Mouse (Mus musculus): ENCODE measurements around the gene Bzw2. TPM values are rescaled to one million over a fixed set of nuclear protein-coding genes. Genes with fewer than 3 reads are reported as not detected.

The Bzw2 gene
- polyA plus RNA-seq, 1 experiment from 2014 or later, result 34.1 TPM

DNA sequence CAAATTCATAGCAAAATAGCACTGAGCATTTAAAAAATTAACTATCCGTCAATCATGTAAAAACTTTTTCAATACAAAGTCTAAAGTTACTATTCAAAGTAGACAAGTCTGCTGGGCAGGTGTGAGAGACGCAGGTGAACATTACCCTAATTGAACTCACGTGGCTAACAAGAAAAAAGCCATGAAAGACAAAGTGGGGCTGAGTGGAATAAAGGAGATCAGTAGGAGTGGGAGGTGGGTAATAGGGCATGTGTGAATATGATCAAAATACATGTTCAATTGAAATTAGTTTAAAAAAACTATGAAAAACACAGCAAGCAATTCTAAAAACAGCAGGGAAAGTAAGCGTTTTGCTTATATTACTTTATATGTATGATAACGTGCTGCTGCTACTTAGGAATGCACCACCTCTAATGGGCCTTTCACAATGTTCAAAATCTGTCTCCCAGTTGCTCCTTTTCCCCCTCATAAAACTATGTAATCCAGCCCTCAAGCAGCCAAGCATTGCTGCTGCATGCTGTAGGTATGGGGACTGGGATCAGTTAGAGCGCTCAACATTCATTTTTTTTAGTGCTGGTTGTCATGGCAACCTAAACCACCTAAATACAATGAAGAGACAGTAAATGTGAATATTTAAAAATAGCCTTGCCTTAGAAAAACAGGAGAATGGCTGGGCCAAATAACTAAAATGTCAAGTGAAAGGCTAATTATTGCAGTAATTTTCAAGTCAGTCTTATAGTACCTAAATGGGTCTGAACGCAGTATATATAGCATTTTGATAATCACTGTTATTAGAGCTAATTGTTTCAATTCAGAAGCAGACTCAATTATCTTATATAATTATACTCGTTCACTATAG, 54.9 kb downstream of the Bzw2 start:
- Histone ChIP-seq H3K36me3 (ENCODE audit: control insufficient read depth, insufficient read depth) (peaks cover 15% of the 10 kb centered on the region), H3K9ac (ENCODE audit: low read depth, low read length) (no peak overlapping the region), H3K4me3 (ENCODE audit: low read depth, low read length) (no peak overlapping the region), H3K27ac (ENCODE audit: low read length) (no peak overlapping the region), H3K4me1 (ENCODE audit: control insufficient read depth, low read depth, low read length) (no peaks in the 10 kb centered on the region), H3K9me3 (replicated peaks; ENCODE audit: control insufficient read depth, low read length) (no peaks in the 10 kb centered on the region), H3K27me3 (ENCODE audit: control insufficient read depth, insufficient read depth, low read depth, low read length) (no peaks in the 10 kb centered on the region), H3K4me2 (ENCODE audit: low read depth, low read length) (no peak overlapping the region)
- no peak for ATAC-seq (ENCODE audit: low read depth)
- 77% methylated on average over 8 of the region's 8 CpGs for WGBS (ENCODE audit: insufficient replicate concordance)

DNA sequence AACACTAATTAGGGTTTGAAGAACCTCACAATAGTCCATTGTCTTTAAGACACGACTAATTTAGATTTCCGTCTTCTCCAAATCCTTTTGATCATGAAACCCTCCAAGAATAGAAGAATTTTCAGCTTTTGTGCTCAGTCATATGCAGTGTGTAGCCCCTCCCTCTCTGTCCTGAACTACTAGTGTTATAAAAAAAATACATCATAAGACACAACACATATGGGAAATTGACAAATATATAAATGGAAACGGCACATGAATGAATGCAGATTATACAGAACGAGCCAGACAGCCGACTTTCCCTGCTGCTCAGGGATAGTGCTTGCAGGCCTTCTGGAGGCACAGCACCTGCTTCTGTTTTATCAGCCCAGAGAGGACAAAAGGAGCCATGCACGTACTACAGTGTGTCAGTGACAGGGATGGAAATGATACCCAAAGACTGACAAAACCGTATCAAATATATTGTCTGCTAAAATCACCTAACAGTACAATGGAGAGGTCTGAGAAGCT, 62.5 kb downstream of the Bzw2 start:
- no peak overlapping the region for H3K4me2 ChIP-seq (ENCODE audit: low read depth, low read length)
- H3K27me3 ChIP-seq (ENCODE audit: control insufficient read depth, insufficient read depth, low read depth, low read length), result no peaks in the 10 kb centered on the region
- WGBS (ENCODE audit: insufficient replicate concordance), result 72% methylated on average over 7 of the region's 7 CpGs
- ATAC-seq (ENCODE audit: low read depth), result no peak
- no peak overlapping the region for H3K4me3 ChIP-seq (ENCODE audit: low read depth, low read length)
- H3K4me1 ChIP-seq (ENCODE audit: control insufficient read depth, low read depth, low read length), result no peaks in the 10 kb centered on the region
- 0 out of 2 replicates have a peak, but pooled peaks cover 2% of the 10 kb centered on the region for H3K36me3 ChIP-seq (ENCODE audit: control insufficient read depth, insufficient read depth)
- no peak overlapping the region for H3K9ac ChIP-seq (ENCODE audit: low read depth, low read length)
- H3K27ac ChIP-seq (ENCODE audit: low read length), result no peak overlapping the region
- no peaks in the 10 kb centered on the region for H3K9me3 ChIP-seq (replicated peaks; ENCODE audit: control insufficient read depth, low read length)

DNA sequence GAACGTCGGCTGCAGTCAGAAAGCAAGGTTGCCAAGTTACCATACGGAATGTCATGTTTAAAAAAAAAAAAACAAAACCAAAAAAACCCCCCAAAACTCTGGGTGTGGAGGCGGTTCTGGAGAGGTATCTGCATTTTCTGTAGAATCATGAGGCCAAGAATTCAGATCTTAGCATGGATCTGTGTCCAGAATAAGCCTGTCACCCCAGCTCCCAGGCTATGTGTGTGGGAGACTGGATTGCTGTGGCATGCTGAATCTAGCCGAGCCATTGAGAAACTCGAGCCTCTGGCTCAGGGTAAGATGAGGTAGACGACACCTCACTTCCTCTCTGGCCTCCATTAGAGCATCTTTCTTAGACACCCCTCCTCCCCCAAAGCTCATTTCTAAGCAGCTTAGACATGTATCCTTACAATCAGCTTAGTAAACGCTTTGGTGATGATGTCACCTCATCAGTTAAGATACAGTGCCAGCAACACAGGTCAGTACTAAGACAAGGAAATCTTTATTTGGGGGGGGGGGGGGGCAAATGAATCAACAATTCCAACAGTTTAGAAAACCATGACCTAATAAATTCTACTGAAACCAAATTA, 64.7 kb downstream of the Bzw2 start:
- Histone ChIP-seq H3K4me2 (ENCODE audit: low read depth, low read length) (no peak overlapping the region), H3K27me3 (ENCODE audit: control insufficient read depth, insufficient read depth, low read depth, low read length) (no peaks in the 10 kb centered on the region), H3K27ac (ENCODE audit: low read length) (no peak overlapping the region), H3K36me3 (ENCODE audit: control insufficient read depth, insufficient read depth) (0 out of 2 replicates have a peak, but pooled peaks cover 2% of the 10 kb centered on the region), H3K4me1 (ENCODE audit: control insufficient read depth, low read depth, low read length) (no peaks in the 10 kb centered on the region), H3K4me3 (ENCODE audit: low read depth, low read length) (no peak overlapping the region), H3K9ac (ENCODE audit: low read depth, low read length) (no peak overlapping the region), H3K9me3 (replicated peaks; ENCODE audit: control insufficient read depth, low read length) (no peaks in the 10 kb centered on the region)
- 74% methylated on average over 8 of the region's 8 CpGs for WGBS (ENCODE audit: insufficient replicate concordance)
- no peak for ATAC-seq (ENCODE audit: low read depth)

DNA sequence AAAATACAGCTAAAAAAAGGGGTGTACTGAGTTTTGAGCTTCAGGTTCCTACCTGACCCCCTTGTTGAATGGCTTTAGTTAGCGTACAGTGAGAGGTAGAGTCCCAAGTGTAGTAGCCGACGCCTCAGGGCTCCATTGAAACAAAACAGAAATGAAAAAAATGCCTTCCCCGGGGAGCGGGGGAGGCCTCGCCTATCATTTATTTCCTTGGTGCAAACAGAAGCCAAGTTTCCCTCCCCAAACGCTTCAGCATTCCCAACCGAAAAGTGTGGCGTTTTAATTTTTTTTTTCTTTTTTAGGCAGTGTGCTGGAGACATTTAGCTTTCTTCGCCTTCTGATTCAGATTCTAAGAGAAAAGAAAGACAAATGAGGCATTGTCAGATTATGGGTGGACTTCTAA, 65.9 kb downstream of the Bzw2 start:
- no peak overlapping the region for H3K4me2 ChIP-seq (ENCODE audit: low read depth, low read length)
- H3K27me3 ChIP-seq (ENCODE audit: control insufficient read depth, insufficient read depth, low read depth, low read length), result no peaks in the 10 kb centered on the region
- H3K9me3 ChIP-seq (replicated peaks; ENCODE audit: control insufficient read depth, low read length), result no peaks in the 10 kb centered on the region
- no peak overlapping the region for H3K4me3 ChIP-seq (ENCODE audit: low read depth, low read length)
- no peak for ATAC-seq (ENCODE audit: low read depth)
- whole genome bisulfite sequencing (ENCODE audit: insufficient replicate concordance), result 82% methylated on average over 10 of the region's 10 CpGs
- H3K4me1 ChIP-seq (ENCODE audit: control insufficient read depth, low read depth, low read length), result no peaks in the 10 kb centered on the region
- no peak overlapping the region for H3K9ac ChIP-seq (ENCODE audit: low read depth, low read length)
- H3K27ac ChIP-seq (ENCODE audit: low read length), result no peak overlapping the region
- 0 out of 2 replicates have a peak, but pooled peaks cover 2% of the 10 kb centered on the region for H3K36me3 ChIP-seq (ENCODE audit: control insufficient read depth, insufficient read depth)

DNA sequence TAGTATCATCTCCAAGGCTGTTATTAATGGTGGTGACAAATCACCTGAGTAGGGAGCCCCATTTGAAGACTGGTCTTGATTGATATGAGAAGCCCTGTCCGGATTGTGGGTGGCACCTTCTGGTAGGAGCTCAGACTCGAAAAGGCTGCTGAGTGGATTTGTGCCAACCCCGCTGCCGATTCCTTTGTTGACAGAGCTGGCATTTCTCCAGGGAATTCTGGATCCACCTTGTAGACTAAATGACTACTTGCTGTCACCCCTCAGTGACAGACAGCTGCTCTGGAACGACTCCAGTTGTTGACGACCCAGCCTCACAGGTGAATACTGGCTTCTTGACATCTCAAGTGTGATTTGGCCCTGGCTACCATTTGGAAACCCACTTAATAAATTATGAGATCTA, 68.7 kb downstream of the Bzw2 start:
- ATAC-seq (ENCODE audit: low read depth), result no peak
- WGBS (ENCODE audit: insufficient replicate concordance), result 49% methylated on average over 6 of the region's 6 CpGs
- Histone ChIP-seq H3K4me3 (ENCODE audit: low read depth, low read length) (no peak overlapping the region), H3K9ac (ENCODE audit: low read depth, low read length) (no peak overlapping the region), H3K36me3 (ENCODE audit: control insufficient read depth, insufficient read depth) (0 out of 2 replicates have a peak, but pooled peaks cover 2% of the 10 kb centered on the region), H3K27me3 (ENCODE audit: control insufficient read depth, insufficient read depth, low read depth, low read length) (no peaks in the 10 kb centered on the region), H3K4me1 (ENCODE audit: control insufficient read depth, low read depth, low read length) (no peaks in the 10 kb centered on the region), H3K27ac (ENCODE audit: low read length) (no peak overlapping the region), H3K9me3 (replicated peaks; ENCODE audit: control insufficient read depth, low read length) (no peaks in the 10 kb centered on the region), H3K4me2 (ENCODE audit: low read depth, low read length) (no peak overlapping the region)

DNA sequence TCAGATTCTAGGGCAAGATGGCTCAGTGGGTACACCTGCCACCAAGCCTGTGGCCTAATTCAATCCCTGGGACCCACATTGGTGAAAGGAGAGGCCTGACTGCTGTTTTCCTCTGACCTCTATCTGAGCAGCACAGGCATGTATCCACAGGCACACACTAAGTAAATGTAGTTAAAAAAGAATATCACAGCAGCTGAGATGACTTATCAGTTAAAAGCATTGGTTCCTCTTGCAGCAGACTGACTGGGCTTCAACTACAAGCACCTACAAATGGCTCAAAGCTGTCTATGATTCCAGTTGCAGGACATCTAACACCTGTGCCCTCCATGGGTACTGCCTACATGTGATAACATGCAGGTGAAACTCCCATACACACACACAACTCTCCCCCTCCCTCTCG, 69.1 kb downstream of the Bzw2 start:
- no peaks in the 10 kb centered on the region for H3K9me3 ChIP-seq (replicated peaks; ENCODE audit: control insufficient read depth, low read length)
- 58% methylated on average over 1 of the region's 1 CpGs for WGBS (ENCODE audit: insufficient replicate concordance)
- no peak overlapping the region for H3K4me3 ChIP-seq (ENCODE audit: low read depth, low read length)
- H3K27ac ChIP-seq (ENCODE audit: low read length), result no peak overlapping the region
- no peaks in the 10 kb centered on the region for H3K4me1 ChIP-seq (ENCODE audit: control insufficient read depth, low read depth, low read length)
- no peak overlapping the region for H3K9ac ChIP-seq (ENCODE audit: low read depth, low read length)
- H3K36me3 ChIP-seq (ENCODE audit: control insufficient read depth, insufficient read depth), result 0 out of 2 replicates have a peak, but pooled peaks cover 2% of the 10 kb centered on the region
- H3K4me2 ChIP-seq (ENCODE audit: low read depth, low read length), result no peak overlapping the region
- no peak for ATAC-seq (ENCODE audit: low read depth)
- H3K27me3 ChIP-seq (ENCODE audit: control insufficient read depth, insufficient read depth, low read depth, low read length), result no peaks in the 10 kb centered on the region

DNA sequence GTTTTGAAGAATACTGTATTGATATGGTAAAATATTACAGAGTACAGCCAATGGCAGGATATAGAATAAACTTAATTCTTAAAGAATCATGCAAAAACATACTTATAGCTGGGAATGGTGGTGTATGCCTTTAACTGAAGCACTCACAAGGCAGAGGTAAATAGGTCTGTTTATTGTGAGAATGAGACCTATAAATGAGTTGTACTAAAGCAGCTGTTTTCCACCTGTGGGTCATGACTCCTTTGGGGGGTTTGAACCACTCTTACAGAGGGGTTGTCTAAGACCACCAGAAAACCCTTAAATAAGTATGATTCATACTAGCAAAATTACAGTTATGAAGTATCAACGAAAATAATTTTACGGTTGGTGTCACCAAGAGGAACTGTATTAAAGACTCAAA, 72.5 kb downstream of the Bzw2 start:
- Histone ChIP-seq H3K9ac (ENCODE audit: low read depth, low read length) (no peak overlapping the region), H3K27me3 (ENCODE audit: control insufficient read depth, insufficient read depth, low read depth, low read length) (no peaks in the 10 kb centered on the region), H3K36me3 (ENCODE audit: control insufficient read depth, insufficient read depth) (no peaks in the 10 kb centered on the region), H3K9me3 (replicated peaks; ENCODE audit: control insufficient read depth, low read length) (no peaks in the 10 kb centered on the region), H3K27ac (ENCODE audit: low read length) (no peak overlapping the region), H3K4me2 (ENCODE audit: low read depth, low read length) (no peak overlapping the region), H3K4me3 (ENCODE audit: low read depth, low read length) (no peak overlapping the region), H3K4me1 (ENCODE audit: control insufficient read depth, low read depth, low read length) (no peaks in the 10 kb centered on the region)
- 76% methylated on average over 2 of the region's 2 CpGs for WGBS (ENCODE audit: insufficient replicate concordance)
- ATAC-seq (ENCODE audit: low read depth), result no peak

DNA sequence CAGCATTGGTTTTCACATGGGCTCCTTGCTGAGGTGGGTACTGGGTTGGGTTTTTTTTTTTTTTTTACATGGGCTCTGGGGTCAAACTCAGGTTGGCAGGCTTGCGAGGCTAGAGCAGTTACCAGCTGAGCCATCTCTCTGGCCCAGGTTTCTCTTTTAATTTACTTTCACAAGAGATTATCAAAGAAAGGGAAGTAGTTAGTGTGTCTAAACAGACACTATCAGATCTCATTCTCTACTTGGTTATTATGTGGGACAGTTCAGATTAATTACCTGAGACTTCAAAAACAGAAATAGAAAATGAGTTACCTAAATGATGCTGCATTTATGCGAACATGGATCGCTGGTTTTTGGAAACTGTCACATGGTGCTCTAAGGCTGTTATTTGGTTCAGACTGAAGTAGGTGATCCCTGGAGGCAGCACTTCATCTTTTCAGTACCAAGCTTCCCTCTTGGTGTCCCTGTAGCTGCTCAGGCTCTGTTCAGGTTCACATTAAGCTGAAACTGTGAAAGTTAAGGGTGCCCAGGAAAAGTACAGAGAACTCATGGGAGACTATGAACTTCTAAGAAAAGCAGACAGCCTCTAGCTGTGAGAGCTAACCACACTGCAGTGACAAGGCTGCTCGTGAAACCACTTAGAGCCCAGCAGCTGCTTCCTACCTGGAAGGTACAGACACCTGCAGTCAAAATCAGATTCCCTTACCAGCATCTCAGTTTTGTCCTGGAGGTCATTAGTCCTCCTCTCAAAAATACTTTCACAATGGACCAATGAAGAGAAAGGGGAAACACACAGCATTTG, 79.6 kb downstream of the Bzw2 start:
- H3K9ac ChIP-seq (ENCODE audit: low read depth, low read length), result no peak overlapping the region
- H3K4me1 ChIP-seq (ENCODE audit: control insufficient read depth, low read depth, low read length), result no peaks in the 10 kb centered on the region
- 53% methylated on average over 4 of the region's 4 CpGs for WGBS (ENCODE audit: insufficient replicate concordance)
- no peaks in the 10 kb centered on the region for H3K9me3 ChIP-seq (replicated peaks; ENCODE audit: control insufficient read depth, low read length)
- H3K4me3 ChIP-seq (ENCODE audit: low read depth, low read length), result no peak overlapping the region
- no peak for ATAC-seq (ENCODE audit: low read depth)
- H3K36me3 ChIP-seq (ENCODE audit: control insufficient read depth, insufficient read depth), result no peaks in the 10 kb centered on the region
- H3K4me2 ChIP-seq (ENCODE audit: low read depth, low read length), result no peak overlapping the region
- no peaks in the 10 kb centered on the region for H3K27me3 ChIP-seq (ENCODE audit: control insufficient read depth, insufficient read depth, low read depth, low read length)
- H3K27ac ChIP-seq (ENCODE audit: low read length), result no peak overlapping the region

Data from liver, embryonic 16.5 days (tissue).